ENCODE assay signal across 11 mouse cellular contexts in genomic region chr9:124412921-124413320, GRCm38 (mm10).
"Had no signal": no experiment of that assay in that cellular context is flagged by ENCODE, and none has a peak within 500 bp of the region (broad histone marks: within the 10 kb centered on the region; RNA-seq: fewer than 3 reads in every experiment).

No protein-coding gene starts in this region.

- DNase-seq: kidney, adult 2 months; kidney, postnatal 25 days; layer of hippocampus, adult 9-11 months; liver, embryonic 13.5 days; lung, adult 2 months; lung, postnatal 14 days; lung, postnatal 4 days; midbrain, embryonic 14.5 days; right cerebral cortex, adult 18-20 months; right cerebral cortex, postnatal 25 days; spleen, adult 18-20 months had no signal
